Mouse (Mus musculus) stomach, embryonic 15.5 days (tissue): ENCODE results near the gene Tbc1d9b. TPM values are rescaled to one million over a fixed set of nuclear protein-coding genes. Genes with fewer than 3 reads are reported as not detected.
"Not testable (repeated sequence)": the region's sequence is repeated elsewhere in the genome, so short reads cannot be mapped to it uniquely, and the experiment has no call there.

Source experiments
- ATAC-seq: fragments of 200-750 bp; cut with Nextera tagmentation; 2 replicates; pipeline ENCODE4 v1.8.0; 2017; ENCODE audit warnings: low read depth, moderate number of reproducible peaks, moderate TSS enrichment; ENCODE audit not compliant: insufficient read depth, low FRiP score
- H3K27ac ChIP-seq: fragments of 300-500 bp; sonication (generic); 2 replicates; pipeline ENCODE4 v1.5.1; 2015; ENCODE audit warnings: mild to moderate bottlenecking, inconsistent platforms
- H3K27me3 ChIP-seq: fragments of 300-500 bp; sonication (generic); replicated peaks from 2 replicates; pipeline ENCODE4 v1.6.1; 2015; ENCODE audit warnings: inconsistent platforms
- H3K36me3 ChIP-seq: fragments of 300-500 bp; sonication (generic); 2 replicates; pipeline ENCODE4 v1.6.1; 2015; ENCODE audit warnings: inconsistent platforms
- H3K4me1 ChIP-seq: fragments of 300-500 bp; sonication (generic); 2 replicates; pipeline ENCODE4 v1.6.1; 2015; ENCODE audit warnings: inconsistent platforms
- H3K4me2 ChIP-seq: fragments of 300-500 bp; sonication (generic); 2 replicates; pipeline ENCODE4 v1.6.1; 2015; ENCODE audit warnings: mild to moderate bottlenecking, inconsistent platforms
- H3K4me3 ChIP-seq: fragments of 300-500 bp; sonication (generic); replicated peaks from 2 replicates; pipeline ENCODE4 v1.5.1; 2015; ENCODE audit warnings: inconsistent platforms
- H3K9ac ChIP-seq: fragments of 300-500 bp; sonication (generic); 2 replicates; pipeline ENCODE4 v1.6.1; 2015; ENCODE audit warnings: inconsistent platforms
- H3K9me3 ChIP-seq: fragments of 300-500 bp; sonication (generic); 2 replicates; pipeline ENCODE4 v1.6.1; 2016; ENCODE audit warnings: inconsistent platforms
- WGBS: fragments of 180-500 bp; shearing (Covaris S2); methylation state at CpG from one replicate; pipeline ENCODE4 v1.1.7; 2015; 5-methylcytosine and 5-hydroxymethylcytosine counted together
- polyA plus RNA-seq: library from polyadenylated mRNA; unstranded; fragments of >200 nt; fragmentation: Nextera tagmentation; extraction: Ambion mirVana; gene quantifications from 2 replicates; pipeline ENCODE4 v1.2.1, GENCODE M21; 2015

The Tbc1d9b gene
- polyA plus RNA-seq: 33.4 and 35.9 TPM in 2 replicates

DNA sequence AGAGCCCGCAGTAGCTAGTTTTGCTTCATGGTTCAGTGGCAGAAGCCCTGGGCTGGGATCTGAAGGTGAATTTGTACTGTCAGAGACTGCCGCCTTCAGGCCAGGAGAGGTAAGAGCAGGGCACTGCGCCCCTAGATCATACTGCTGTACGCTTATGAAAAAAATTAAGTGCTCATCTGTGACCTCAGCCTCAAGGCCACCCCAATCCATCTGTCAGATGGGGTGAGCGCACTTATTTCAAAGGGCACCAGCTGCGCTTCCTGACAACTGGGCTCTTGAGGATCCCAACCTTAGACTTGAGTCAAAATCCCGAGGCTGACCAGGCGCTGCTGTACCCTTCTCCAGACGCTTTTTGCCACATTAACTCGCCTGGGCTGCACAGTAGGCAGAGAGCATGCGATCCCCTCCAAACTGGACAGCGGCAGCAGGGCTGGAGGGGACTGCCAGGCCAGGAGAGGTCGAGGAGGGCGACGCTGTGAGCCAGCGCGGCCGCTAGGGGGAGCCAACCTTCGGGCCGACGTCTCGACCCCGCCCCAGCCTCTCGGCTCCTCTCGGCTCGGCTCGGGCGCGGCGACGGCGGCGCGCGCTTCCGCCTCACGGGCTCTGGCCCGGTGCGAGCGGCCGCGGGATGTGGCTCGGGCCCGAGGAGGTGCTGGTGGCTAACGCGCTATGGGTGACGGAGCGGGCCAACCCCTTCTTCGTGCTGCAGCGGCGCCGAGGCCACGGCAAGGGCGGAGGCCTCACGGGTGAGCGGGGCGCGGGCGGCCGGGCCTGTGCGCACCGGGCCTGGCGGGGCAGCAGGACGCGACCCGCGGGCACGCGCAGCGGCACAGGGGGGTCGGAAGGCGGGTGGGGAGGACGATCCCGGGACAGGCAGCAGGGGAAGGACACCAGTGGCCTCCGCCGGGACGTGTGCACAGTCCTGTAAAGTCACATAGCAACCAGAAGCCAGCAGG lies at the start of gene Tbc1d9b:
Gene Tbc1d9b (plus strand): TSS at position 586 of the 956 bp plus-strand sequence.
- Histone ChIP-seq H3K4me3 (peak within 1 kb of the TSS; percentile 88), H3K4me2 (peak within 1 kb of the TSS; percentile 95), H3K36me3 (peaks cover 3% of the 10 kb centered on the region; the same call in 1 of the 2 replicates), H3K27ac (peak within 1 kb of the TSS; percentile 84), H3K9ac (peak within 1 kb of the TSS; percentile 99), H3K4me1 (peaks cover 15% of the 10 kb centered on the region), H3K9me3 (no peaks in the 10 kb centered on the region), H3K27me3 (no peaks in the 10 kb centered on the region)
- WGBS: under 1% methylated on average over 71 of the region's 77 CpGs
- peak; percentile 90 for ATAC-seq

- H3K27me3 ChIP-seq: no peaks in the 10 kb centered on the region
- no peak overlapping the region for H3K27ac ChIP-seq
- H3K36me3 ChIP-seq: no peaks in the 10 kb centered on the region
- H3K4me1 ChIP-seq: no peaks in the 10 kb centered on the region
- H3K9me3 ChIP-seq: no peaks in the 10 kb centered on the region
- WGBS: 95% methylated on average over 3 of the region's 3 CpGs
- ATAC-seq: no peak
- H3K4me3 ChIP-seq: no peak overlapping the region
- H3K4me2 ChIP-seq: no peak overlapping the region
- no peak overlapping the region for H3K9ac ChIP-seq
Observed at GRCm38 (mm10) chr11:50086211-50086610, 45.0 kb upstream of the Tbc1d9b start.

DNA sequence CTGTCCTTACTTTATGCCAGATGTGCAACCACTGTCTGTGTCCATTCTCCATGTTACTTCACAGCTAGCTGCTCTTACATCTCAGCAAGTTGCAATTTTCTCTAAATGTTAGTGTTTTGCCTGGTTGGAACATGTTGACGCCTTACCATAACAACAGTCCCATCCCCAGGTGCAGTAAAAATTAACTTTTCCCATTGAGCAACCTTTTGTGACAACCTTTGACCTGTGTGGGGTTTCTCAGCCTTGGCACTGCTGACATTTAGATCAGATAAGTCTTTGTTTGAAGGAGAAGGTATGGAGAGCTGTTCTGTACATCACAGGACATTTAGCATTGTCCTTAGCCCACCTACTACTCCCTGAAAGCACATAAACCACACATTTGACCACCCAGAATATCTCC lies 41.4 kb upstream of the Tbc1d9b start:
- Histone ChIP-seq H3K9me3 (no peaks in the 10 kb centered on the region), H3K4me3 (no peak overlapping the region), H3K27ac (no peak overlapping the region), H3K36me3 (no peaks in the 10 kb centered on the region; the same call in 1 of the 2 replicates), H3K4me1 (no peaks in the 10 kb centered on the region), H3K27me3 (no peaks in the 10 kb centered on the region), H3K4me2 (no peak overlapping the region), H3K9ac (no peak overlapping the region)
- ATAC-seq: no peak
- 78% methylated on average over 1 of the region's 1 CpGs for WGBS

GRCm38 (mm10) chr11:50090982-50091675 lies 40.1 kb upstream of the Tbc1d9b start:
- Histone ChIP-seq H3K27me3 (no peaks in the 10 kb centered on the region), H3K4me2 (no peak overlapping the region), H3K4me1 (no peaks in the 10 kb centered on the region), H3K36me3 (no peaks in the 10 kb centered on the region; the same call in 1 of the 2 replicates), H3K9me3 (no peaks in the 10 kb centered on the region), H3K4me3 (no peak overlapping the region), H3K9ac (no peak overlapping the region), H3K27ac (no peak overlapping the region)
- ATAC-seq: no peak
- 73% methylated on average over 5 of the region's 5 CpGs for WGBS

DNA sequence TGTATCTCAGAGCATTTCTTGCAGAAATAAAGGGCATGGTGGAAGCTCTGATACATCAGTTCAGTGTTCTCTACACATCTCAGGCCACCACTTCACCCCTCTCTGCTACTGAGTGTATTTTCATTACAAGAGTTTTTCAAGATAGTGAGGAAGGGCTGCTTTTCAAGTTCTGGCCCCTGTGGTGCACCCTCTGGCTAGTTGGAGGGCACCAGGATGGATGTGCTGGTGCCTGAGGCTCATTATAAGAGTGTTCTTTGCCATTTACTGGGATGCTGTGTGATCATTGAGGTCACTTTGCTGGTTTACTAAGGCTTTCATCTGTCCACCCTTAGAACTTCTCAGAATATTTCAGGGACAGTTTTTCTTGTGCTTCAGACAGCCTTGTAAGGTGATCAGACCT lies 39.5 kb upstream of the Tbc1d9b start:
- H3K4me2 ChIP-seq: no peak overlapping the region
- H3K9me3 ChIP-seq: no peaks in the 10 kb centered on the region
- no peaks in the 10 kb centered on the region for H3K27me3 ChIP-seq
- H3K36me3 ChIP-seq: no peaks in the 10 kb centered on the region; the same call in 1 of the 2 replicates
- H3K4me3 ChIP-seq: no peak overlapping the region
- ATAC-seq: no peak
- H3K9ac ChIP-seq: no peak overlapping the region
- H3K4me1 ChIP-seq: no peaks in the 10 kb centered on the region
- no peak overlapping the region for H3K27ac ChIP-seq

DNA sequence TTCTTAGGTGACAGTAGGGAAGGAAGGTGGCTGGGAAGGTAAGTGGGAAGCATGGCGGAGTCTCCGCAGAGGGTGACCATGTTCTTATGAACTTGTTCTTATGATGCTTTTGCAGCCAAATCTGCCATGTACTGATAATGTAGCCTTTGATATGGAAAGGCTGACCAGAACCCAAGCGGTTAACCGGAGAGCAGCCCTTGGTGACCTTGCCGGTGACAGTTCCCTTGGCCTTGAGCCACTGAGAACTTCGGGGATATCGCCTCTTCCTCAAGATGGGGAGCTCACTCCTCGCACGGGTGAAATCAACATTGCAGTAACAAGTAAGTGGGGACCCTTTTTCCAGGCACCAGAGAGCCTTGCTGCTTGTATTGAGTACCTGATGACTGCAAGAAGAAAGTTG lies 35.5 kb upstream of the Tbc1d9b start:
- Histone ChIP-seq H3K36me3 (no peaks in the 10 kb centered on the region; the same call in 1 of the 2 replicates), H3K9me3 (no peaks in the 10 kb centered on the region), H3K27me3 (no peaks in the 10 kb centered on the region), H3K4me3 (no peak overlapping the region), H3K9ac (no peak overlapping the region), H3K27ac (no peak overlapping the region), H3K4me2 (no peak overlapping the region), H3K4me1 (no peaks in the 10 kb centered on the region)
- 89% methylated on average over 9 of the region's 9 CpGs for WGBS
- ATAC-seq: no peak

GRCm38 (mm10) chr11:50097091-50097490 lies 34.1 kb upstream of the Tbc1d9b start:
- H3K4me2 ChIP-seq: no peak overlapping the region
- WGBS: 89% methylated on average over 6 of the region's 6 CpGs
- no peaks in the 10 kb centered on the region for H3K9me3 ChIP-seq
- ATAC-seq: no peak
- H3K4me3 ChIP-seq: no peak overlapping the region
- H3K36me3 ChIP-seq: no peaks in the 10 kb centered on the region; the same call in 1 of the 2 replicates
- H3K27me3 ChIP-seq: no peaks in the 10 kb centered on the region
- H3K27ac ChIP-seq: no peak overlapping the region
- no peak overlapping the region for H3K9ac ChIP-seq
- H3K4me1 ChIP-seq: no peaks in the 10 kb centered on the region

DNA sequence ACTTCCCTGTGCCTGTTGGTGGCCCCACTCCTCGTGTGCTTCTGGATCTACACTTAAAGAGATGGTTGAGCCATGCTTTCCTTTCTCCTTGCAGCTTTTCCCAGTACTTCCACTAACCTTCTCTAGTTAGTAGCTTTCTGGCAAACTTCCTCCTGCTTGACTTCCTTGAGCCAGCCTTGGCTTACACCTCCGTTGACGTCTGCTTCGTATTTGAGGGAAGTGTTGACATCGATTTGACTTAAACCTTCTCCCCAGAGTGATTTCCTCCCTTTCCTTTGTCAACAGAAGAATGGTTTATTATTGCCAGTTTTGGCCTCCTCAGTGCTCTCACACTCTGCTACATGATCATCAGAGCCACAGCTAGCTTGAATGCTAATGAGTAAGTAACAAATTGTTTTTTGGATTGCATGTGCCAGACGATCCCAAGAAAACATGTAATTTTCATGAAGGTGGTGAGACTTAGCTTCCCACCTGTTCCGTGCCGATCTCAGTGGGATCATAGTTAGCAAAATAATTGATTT lies 32.2 kb upstream of the Tbc1d9b start:
- 82% methylated on average over 8 of the region's 8 CpGs for WGBS
- H3K9me3 ChIP-seq: no peaks in the 10 kb centered on the region
- no peak overlapping the region for H3K4me3 ChIP-seq
- no peak overlapping the region for H3K27ac ChIP-seq
- H3K4me2 ChIP-seq: no peak overlapping the region
- no peaks in the 10 kb centered on the region for H3K4me1 ChIP-seq
- no peak overlapping the region for H3K9ac ChIP-seq
- no peak for ATAC-seq
- H3K27me3 ChIP-seq: no peaks in the 10 kb centered on the region
- no peaks in the 10 kb centered on the region; the same call in 1 of the 2 replicates for H3K36me3 ChIP-seq

DNA sequence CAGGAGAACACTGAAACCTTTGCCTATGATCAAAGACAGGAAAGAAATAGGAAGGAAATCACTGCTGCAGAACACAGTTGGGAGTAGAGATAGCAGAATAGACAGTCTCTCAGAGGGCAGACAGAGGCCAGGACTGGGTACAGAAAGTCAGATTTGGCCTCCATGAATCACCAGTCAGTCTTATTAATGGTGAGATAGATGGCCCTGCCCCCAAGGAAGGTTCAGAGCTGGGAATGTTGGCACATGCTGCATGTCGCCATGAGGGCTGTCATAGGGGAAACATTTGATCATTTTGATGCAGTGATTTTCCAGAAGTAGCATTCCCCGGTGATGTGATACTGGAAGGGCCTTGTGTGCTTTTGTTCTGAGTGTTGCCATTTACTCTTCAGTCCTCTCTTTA lies 31.5 kb upstream of the Tbc1d9b start:
- Histone ChIP-seq H3K36me3 (no peaks in the 10 kb centered on the region), H3K4me1 (no peaks in the 10 kb centered on the region), H3K27ac (no peak overlapping the region), H3K4me3 (no peak overlapping the region), H3K27me3 (no peaks in the 10 kb centered on the region), H3K4me2 (no peak overlapping the region), H3K9ac (no peak overlapping the region), H3K9me3 (no peaks in the 10 kb centered on the region)
- ATAC-seq: no peak
- 84% methylated on average over 2 of the region's 2 CpGs for WGBS

DNA sequence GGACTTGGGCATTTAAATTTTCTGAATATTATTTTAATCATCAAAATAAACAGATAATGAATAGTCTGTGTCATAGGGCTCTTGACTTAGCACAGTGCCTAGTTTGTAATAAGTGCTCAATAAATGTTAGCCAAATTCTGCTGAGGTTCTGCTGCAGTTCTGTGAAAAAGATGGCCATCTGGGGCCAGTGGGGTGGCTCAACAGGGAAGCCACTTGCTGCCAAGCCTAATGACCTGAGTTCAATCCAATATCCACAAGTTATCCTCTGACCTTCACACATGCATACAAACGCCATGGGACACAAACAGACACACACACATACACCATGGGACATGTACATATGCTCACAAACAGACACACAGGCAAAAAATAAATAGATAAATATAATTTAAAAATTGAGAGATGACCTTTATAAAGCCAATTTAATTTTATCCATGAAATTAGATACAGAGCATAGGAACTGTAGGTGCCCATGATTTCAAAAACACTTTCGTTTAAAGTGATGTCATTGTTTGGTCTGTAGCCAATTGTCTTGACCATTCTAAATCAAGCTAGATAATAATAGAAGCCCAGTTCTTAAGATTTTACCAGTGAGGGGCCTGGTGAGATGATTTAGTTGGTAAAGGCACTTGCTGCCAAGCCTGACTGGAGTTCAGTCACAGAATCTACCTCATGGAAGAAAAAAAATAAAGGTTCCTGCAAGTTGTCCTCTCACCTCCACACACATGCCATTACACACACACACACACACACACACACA lies 30.5 kb upstream of the Tbc1d9b start:
- Histone ChIP-seq H3K27ac (no peak overlapping the region), H3K9ac (no peak overlapping the region), H3K36me3 (no peaks in the 10 kb centered on the region), H3K4me1 (no peaks in the 10 kb centered on the region), H3K9me3 (no peaks in the 10 kb centered on the region), H3K4me3 (no peak overlapping the region), H3K4me2 (no peak overlapping the region), H3K27me3 (no peaks in the 10 kb centered on the region)
- 79% methylated on average over 2 of the region's 2 CpGs for WGBS
- ATAC-seq: no peak

DNA sequence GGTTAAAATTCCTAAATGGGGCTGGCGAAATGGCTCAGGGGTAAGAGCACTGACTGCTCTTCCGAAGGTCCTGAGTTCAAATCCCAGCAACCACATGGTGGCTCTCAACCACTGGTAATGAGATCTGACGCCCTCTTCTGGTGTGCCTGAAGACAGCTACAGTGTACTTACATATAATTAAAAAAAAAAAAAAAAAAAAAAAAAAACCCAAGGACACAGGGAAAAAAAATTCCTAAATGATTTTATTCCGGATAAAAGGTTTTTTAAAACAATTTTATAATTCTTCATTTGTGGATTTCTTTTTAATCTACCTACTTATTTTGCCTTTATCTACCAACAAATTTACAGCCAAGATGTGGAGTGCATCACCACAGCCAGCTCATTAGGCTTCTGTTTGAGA lies 29.2 kb upstream of the Tbc1d9b start:
- not testable (repeated sequence) for H3K36me3 ChIP-seq, H3K9ac ChIP-seq, H3K4me2 ChIP-seq, H3K4me3 ChIP-seq, H3K9me3 ChIP-seq, H3K27ac ChIP-seq, H3K27me3 ChIP-seq, ATAC-seq, H3K4me1 ChIP-seq
- WGBS: 86% methylated on average over 4 of the region's 4 CpGs
